Mouse (Mus musculus) erythroid progenitor cell, adult 5-6 weeks (primary cell): ENCODE results near the gene Cep19. TPM values are rescaled to one million over a fixed set of nuclear protein-coding genes. Genes with fewer than 3 reads are reported as not detected.

Experiments
- ATAC-seq: replicated peaks from 2 replicates; pipeline ENCODE4 v1.8.0; 2016; ENCODE audit warnings: moderate number of reproducible peaks, mild to moderate bottlenecking, moderate TSS enrichment, inconsistent platforms; ENCODE audit not compliant: poor library complexity, low FRiP score, severe bottlenecking
- total RNA-seq, 2 experiments: library from RNA; stranded (forward) in 1 of 2; stranded (reverse) in 1 of 2; fragments of 150-400 nt in 1 of 2; fragments of 186-747, 209-891 nt in 1 of 2; gene quantifications; 2 replicates each; pipeline versions ENCODE4 v1.2.3 to v1.2.4; 2015 to 2017; ENCODE audit warnings: low replicate concordance in 2 of 2

Gene Cep19
- total RNA-seq, 2 experiments from 2014 or later, result 2.8 to 8.8 TPM

GRCm38 (mm10) chr16:32135842-32136357 lies 36.3 kb downstream of the Cep19 start:
- no peak for ATAC-seq

DNA sequence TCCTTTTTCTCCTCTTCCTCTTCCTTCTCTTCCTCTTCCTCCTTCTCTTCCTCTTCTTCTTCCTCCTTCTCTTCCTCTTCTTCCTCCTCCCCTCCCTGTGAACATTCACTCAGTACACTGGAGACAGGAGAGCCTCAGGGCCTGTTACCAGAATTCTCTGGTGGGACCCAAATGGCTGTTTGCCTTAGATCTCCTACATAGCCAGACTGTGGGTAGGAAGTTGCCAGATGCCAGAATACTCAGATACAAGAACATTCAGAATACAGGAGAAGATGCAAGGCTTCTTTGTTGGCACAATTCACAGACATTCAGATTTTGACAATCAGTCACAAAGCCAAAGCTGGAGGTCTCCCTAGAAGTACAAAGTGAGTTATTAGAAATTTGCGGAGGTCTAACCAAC lies 39.4 kb downstream of the Cep19 start:
- no peak for ATAC-seq

- ATAC-seq, result no peak
These were observed 44.2 kb downstream of the Cep19 start for GRCm38 (mm10) chr16:32143766-32144165.

DNA sequence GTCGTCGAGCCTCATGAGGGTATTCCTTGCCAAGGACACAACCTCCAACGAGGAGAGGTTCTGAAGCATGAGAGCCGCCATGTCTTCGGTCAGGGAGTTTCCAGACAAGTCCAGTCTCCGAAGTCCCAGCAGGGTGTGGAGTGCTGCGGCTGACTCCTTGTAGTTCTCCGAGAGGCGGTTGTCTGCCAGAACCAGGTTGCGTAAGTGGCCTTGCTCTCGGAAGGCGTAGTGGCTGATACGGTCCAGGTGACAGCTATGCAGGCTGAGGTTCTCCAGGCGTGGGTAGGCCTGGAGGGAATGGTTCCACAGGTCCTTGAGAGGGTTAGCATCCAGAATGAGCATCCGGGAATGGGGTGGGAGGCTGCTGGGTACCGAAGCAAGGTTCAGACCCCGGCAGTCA lies 45.0 kb downstream of the Cep19 start:
- no peak for ATAC-seq

GRCm38 (mm10) chr16:32147589-32148207 lies 48.1 kb downstream of the Cep19 start:
- ATAC-seq, result peak; percentile 83

DNA sequence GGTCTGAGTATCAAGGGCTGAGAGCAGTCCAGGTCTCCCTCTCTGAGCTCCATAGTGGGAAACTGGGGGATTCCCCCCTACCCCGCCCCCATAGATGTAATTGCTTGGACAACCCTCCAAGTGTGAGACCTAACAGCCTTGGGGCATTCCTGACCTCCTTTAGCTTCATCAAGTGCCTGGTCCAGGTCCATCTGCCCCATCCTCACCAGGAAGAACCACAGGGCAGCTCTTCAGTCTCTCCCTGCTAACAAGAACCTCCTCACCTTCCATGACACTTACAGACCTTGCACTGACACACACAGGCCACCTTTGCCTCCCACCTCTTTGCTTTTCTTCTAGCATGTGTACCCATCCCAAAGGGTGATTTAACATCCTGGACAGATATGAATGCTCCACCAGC lies 54.4 kb downstream of the Cep19 start:
- ATAC-seq, result no peak

GRCm38 (mm10) chr16:32154437-32154836 lies 54.8 kb downstream of the Cep19 start:
- ATAC-seq, result no peak

- no peak for ATAC-seq
These were observed 57.1 kb downstream of the Cep19 start for GRCm38 (mm10) chr16:32156719-32157118.

DNA sequence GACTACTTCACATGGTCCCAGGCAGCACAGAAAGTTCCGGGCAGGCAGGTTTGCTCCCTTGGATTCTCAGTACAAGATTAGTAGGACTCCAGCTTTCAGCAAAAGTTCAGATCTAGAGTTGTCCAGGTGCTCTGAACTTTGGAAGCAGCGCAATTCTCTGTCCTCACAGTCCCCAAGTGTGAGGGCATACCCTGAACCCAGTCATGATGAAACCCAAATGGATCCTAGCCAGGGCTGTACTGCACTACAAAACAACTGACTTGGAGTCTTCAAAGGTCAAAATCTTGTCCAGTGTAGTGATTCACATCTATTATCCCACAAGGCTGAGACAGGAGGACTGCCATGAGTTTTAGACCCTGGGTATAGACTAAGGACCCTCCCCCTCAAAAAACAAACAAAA lies 57.8 kb downstream of the Cep19 start:
- ATAC-seq, result no peak

Other genes starting within 250 kb of the Cep19 start
- not detected in 2 replicates for gene Meltf, start 221.0 kb upstream of the Cep19 start, total RNA-seq (2015; ENCODE audit: low replicate concordance)
- gene Meltf, start 221.0 kb upstream of the Cep19 start, total RNA-seq (2017; ENCODE audit: low replicate concordance), result not detected in 2 replicates
- gene Pigz, start 165.9 kb upstream of the Cep19 start, total RNA-seq (2015; ENCODE audit: low replicate concordance), result 3.2 TPM in 1 of 2 replicates, not detected in the other
- 0.15 and 0.39 TPM in 2 replicates for gene Pigz, start 165.9 kb upstream of the Cep19 start, total RNA-seq (2017; ENCODE audit: low replicate concordance)
- gene 0610012G03Rik, start 151.3 kb upstream of the Cep19 start, total RNA-seq (2015; ENCODE audit: low replicate concordance), result 10.5 and 11.9 TPM in 2 replicates
- gene 0610012G03Rik, start 151.3 kb upstream of the Cep19 start, total RNA-seq (2017; ENCODE audit: low replicate concordance), result 2.1 TPM in 1 of 2 replicates, not detected in the other
- gene Ncbp2, start 151.3 kb upstream of the Cep19 start, total RNA-seq (2015; ENCODE audit: low replicate concordance), result 7.9 and 9.2 TPM in 2 replicates
- gene Ncbp2, start 151.3 kb upstream of the Cep19 start, total RNA-seq (2017; ENCODE audit: low replicate concordance), result 4.4 and 5.9 TPM in 2 replicates
- gene Senp5, start 96.5 kb upstream of the Cep19 start, total RNA-seq (2015; ENCODE audit: low replicate concordance), result 6.1 and 6.3 TPM in 2 replicates
- gene Senp5, start 96.5 kb upstream of the Cep19 start, total RNA-seq (2017; ENCODE audit: low replicate concordance), result 4.1 and 8.7 TPM in 2 replicates
- 21.3 and 23.5 TPM in 2 replicates for gene Pak2, start 20.5 kb upstream of the Cep19 start, total RNA-seq (2015; ENCODE audit: low replicate concordance)
- gene Pak2, start 20.5 kb upstream of the Cep19 start, total RNA-seq (2017; ENCODE audit: low replicate concordance), result 11.6 and 17.9 TPM in 2 replicates
- 24.7 and 29.2 TPM in 2 replicates for gene Pigx, start 60 bp upstream of the Cep19 start, total RNA-seq (2015; ENCODE audit: low replicate concordance)
- 4.7 and 6.2 TPM in 2 replicates for gene Pigx, start 60 bp upstream of the Cep19 start, total RNA-seq (2017; ENCODE audit: low replicate concordance)
- 26.3 and 40.7 TPM in 2 replicates for gene Nrros, start 65.8 kb downstream of the Cep19 start, total RNA-seq (2015; ENCODE audit: low replicate concordance)
- gene Nrros, start 65.8 kb downstream of the Cep19 start, total RNA-seq (2017; ENCODE audit: low replicate concordance), result 8.7 and 11.8 TPM in 2 replicates
- gene Bex6, start 80.0 kb downstream of the Cep19 start, total RNA-seq (2015; ENCODE audit: low replicate concordance), result 6.1 and 7.1 TPM in 2 replicates
- gene Bex6, start 80.0 kb downstream of the Cep19 start, total RNA-seq (2017; ENCODE audit: low replicate concordance), result 3.2 TPM in 1 of 2 replicates, not detected in the other
- gene Fbxo45, start 147.4 kb downstream of the Cep19 start, total RNA-seq (2015; ENCODE audit: low replicate concordance), result 14.1 and 15.9 TPM in 2 replicates
- 17.5 and 18.5 TPM in 2 replicates for gene Fbxo45, start 147.4 kb downstream of the Cep19 start, total RNA-seq (2017; ENCODE audit: low replicate concordance)
- gene Wdr53, start 147.4 kb downstream of the Cep19 start, total RNA-seq (2015; ENCODE audit: low replicate concordance), result 3.2 TPM in 1 of 2 replicates, not detected in the other
- gene Wdr53, start 147.4 kb downstream of the Cep19 start, total RNA-seq (2017; ENCODE audit: low replicate concordance), result 7.9 and 16.9 TPM in 2 replicates
- gene Smco1, start 171.7 kb downstream of the Cep19 start, total RNA-seq (2015; ENCODE audit: low replicate concordance), result not detected in 2 replicates
- not detected in 2 replicates for gene Smco1, start 171.7 kb downstream of the Cep19 start, total RNA-seq (2017; ENCODE audit: low replicate concordance)
- gene Rnf168, start 177.7 kb downstream of the Cep19 start, total RNA-seq (2015; ENCODE audit: low replicate concordance), result 20.5 and 25.6 TPM in 2 replicates
- 47.7 and 49.8 TPM in 2 replicates for gene Rnf168, start 177.7 kb downstream of the Cep19 start, total RNA-seq (2017; ENCODE audit: low replicate concordance)
- gene Ubxn7, start 232.5 kb downstream of the Cep19 start, total RNA-seq (2015; ENCODE audit: low replicate concordance), result 15.1 and 31.9 TPM in 2 replicates
- 29.9 and 31.6 TPM in 2 replicates for gene Ubxn7, start 232.5 kb downstream of the Cep19 start, total RNA-seq (2017; ENCODE audit: low replicate concordance)